15 mouse cellular contexts compared by ENCODE assay signal in genomic region chr2:125820397-125820796, GRCm38 (mm10).
"Had no signal": no experiment of that assay in that cellular context is flagged by ENCODE, and none has a peak within 500 bp of the region (broad histone marks: within the 10 kb centered on the region; RNA-seq: fewer than 3 reads in every experiment).

No protein-coding gene starts in this region.

- H3K27ac ChIP-seq: neural tube, embryonic 13.5 days; neural tube, embryonic 15.5 days; stomach, embryonic 15.5 days; stomach, postnatal 0 days had no signal

- DNase-seq: retina, postnatal 1 day; right cerebral cortex, postnatal 14 days; right cerebral cortex, postnatal 25 days; right cerebral cortex, postnatal 4 days; spleen, adult 18-20 months; thymus, adult 18-20 months; thymus, adult 2 months; thymus, postnatal 14 days; thymus, postnatal 25 days; thymus, postnatal 36 days; thymus, postnatal 4 days had no signal

- H3K9me3 ChIP-seq: neural tube, embryonic 13.5 days; neural tube, embryonic 15.5 days; stomach, embryonic 15.5 days had no signal

- H3K4me2 ChIP-seq: neural tube, embryonic 13.5 days; neural tube, embryonic 15.5 days; stomach, embryonic 15.5 days had no signal

- H3K4me3 ChIP-seq: neural tube, embryonic 13.5 days; neural tube, embryonic 15.5 days; stomach, embryonic 15.5 days had no signal

- H3K36me3 ChIP-seq: neural tube, embryonic 13.5 days; neural tube, embryonic 15.5 days; stomach, embryonic 15.5 days had no signal

- H3K27me3 ChIP-seq: neural tube, embryonic 13.5 days; neural tube, embryonic 15.5 days; stomach, embryonic 15.5 days had no signal

- H3K4me1 ChIP-seq: neural tube, embryonic 13.5 days; neural tube, embryonic 15.5 days; stomach, embryonic 15.5 days had no signal

- H3K9ac ChIP-seq: neural tube, embryonic 13.5 days; neural tube, embryonic 15.5 days; stomach, embryonic 15.5 days had no signal
